Comparison of ENCODE assay signal across 30 mouse cellular contexts in genomic region chr5:128866811-128867210, GRCm38 (mm10).
DNase-seq lines count a peak whose midpoint lies in the region; ATAC-seq and TF ChIP-seq lines count a peak whose summit lies in the region.
"Had no signal": no experiment of that assay in that cellular context is flagged by ENCODE, and none has a peak within 500 bp of the region (broad histone marks: within the 10 kb centered on the region; RNA-seq: fewer than 3 reads in every experiment).

No protein-coding gene starts in this region.

- no peaks in the 10 kb centered on the region for H3K27me3 ChIP-seq in forebrain, postnatal 0 days (ENCODE audit: insufficient read depth, low read length)
- H3K27me3 ChIP-seq in forebrain, embryonic 12.5 days = no peaks in the 10 kb centered on the region
- no peaks in the 10 kb centered on the region for H3K27me3 ChIP-seq in intestine, embryonic 15.5 days (replicated peaks)
- no peaks in the 10 kb centered on the region for H3K27me3 ChIP-seq in intestine, postnatal 0 days (replicated peaks; ENCODE audit: control insufficient read depth, insufficient read depth, low read length)
- H3K27me3 ChIP-seq in midbrain, embryonic 16.5 days (ENCODE audit: control insufficient read depth, insufficient read depth, low read depth, low read length) = no peaks in the 10 kb centered on the region
- no peaks in the 10 kb centered on the region for H3K27me3 ChIP-seq in midbrain, embryonic 15.5 days (replicated peaks)
- H3K27me3 ChIP-seq: CH12.LX; embryonic facial prominence, embryonic 13.5 days; embryonic facial prominence, embryonic 15.5 days; forebrain, embryonic 13.5 days; forebrain, embryonic 15.5 days; Patski had no signal

- TF ChIP-seq POLR2A in brain, embryonic 14.5 days (IDR thresholded peaks at IDR 0.05; ENCODE audit: borderline replicate concordance, extremely low read depth, insufficient read depth, insufficient read length, poor library complexity, severe bottlenecking) = no peak

- no peak overlapping the region for H3K27ac ChIP-seq in forebrain, postnatal 0 days (ENCODE audit: low read depth, low read length)
- no peak overlapping the region for H3K27ac ChIP-seq in forebrain, embryonic 12.5 days
- H3K27ac ChIP-seq in intestine, embryonic 15.5 days = no peak overlapping the region
- H3K27ac ChIP-seq in intestine, postnatal 0 days (ENCODE audit: low read depth, low read length) = no peak overlapping the region
- H3K27ac ChIP-seq in midbrain, embryonic 16.5 days (ENCODE audit: low read length) = peak overlapping the region; percentile 36; the same call in 1 of the 2 replicates
- H3K27ac ChIP-seq in midbrain, embryonic 15.5 days = no peak overlapping the region
- H3K27ac ChIP-seq: embryonic facial prominence, embryonic 13.5 days; embryonic facial prominence, embryonic 15.5 days; forebrain, embryonic 10.5 days; forebrain, embryonic 13.5 days; forebrain, embryonic 15.5 days had no signal

- no peak overlapping the region for H3K4me3 ChIP-seq in forebrain, postnatal 0 days (ENCODE audit: low read depth, low read length)
- no peak overlapping the region for H3K4me3 ChIP-seq in forebrain, embryonic 12.5 days (replicated peaks)
- H3K4me3 ChIP-seq in intestine, embryonic 15.5 days (replicated peaks) = no peak overlapping the region
- H3K4me3 ChIP-seq in intestine, postnatal 0 days (ENCODE audit: low read depth, low read length) = no peak overlapping the region
- no peak overlapping the region for H3K4me3 ChIP-seq in midbrain, embryonic 16.5 days (ENCODE audit: low read depth, low read length)
- H3K4me3 ChIP-seq in midbrain, embryonic 15.5 days = no peak overlapping the region
- H3K4me3 ChIP-seq: embryonic facial prominence, embryonic 13.5 days; embryonic facial prominence, embryonic 15.5 days; erythroblast, embryonic 14.5 days; forebrain, embryonic 10.5 days; forebrain, embryonic 13.5 days; forebrain, embryonic 15.5 days had no signal

- H3K9me3 ChIP-seq in forebrain, postnatal 0 days (ENCODE audit: low read length) = no peaks in the 10 kb centered on the region
- H3K9me3 ChIP-seq in forebrain, embryonic 12.5 days = no peaks in the 10 kb centered on the region
- H3K9me3 ChIP-seq in intestine, embryonic 15.5 days = no peaks in the 10 kb centered on the region
- H3K9me3 ChIP-seq in intestine, postnatal 0 days (ENCODE audit: control insufficient read depth) = no peaks in the 10 kb centered on the region
- no peaks in the 10 kb centered on the region for H3K9me3 ChIP-seq in midbrain, embryonic 16.5 days (replicated peaks; ENCODE audit: control insufficient read depth, low read length, poor library complexity, severe bottlenecking)
- no peaks in the 10 kb centered on the region for H3K9me3 ChIP-seq in midbrain, embryonic 15.5 days
- H3K9me3 ChIP-seq: embryonic facial prominence, embryonic 13.5 days; embryonic facial prominence, embryonic 15.5 days; forebrain, embryonic 10.5 days; forebrain, embryonic 13.5 days; forebrain, embryonic 15.5 days had no signal

- H3K36me3 ChIP-seq in forebrain, postnatal 0 days (ENCODE audit: insufficient read depth) = no peaks in the 10 kb centered on the region
- H3K36me3 ChIP-seq in forebrain, embryonic 12.5 days (replicated peaks) = no peaks in the 10 kb centered on the region
- no peaks in the 10 kb centered on the region for H3K36me3 ChIP-seq in intestine, embryonic 15.5 days
- H3K36me3 ChIP-seq in intestine, postnatal 0 days (ENCODE audit: control insufficient read depth, insufficient read depth) = no peaks in the 10 kb centered on the region
- H3K36me3 ChIP-seq in midbrain, embryonic 16.5 days (ENCODE audit: control insufficient read depth, insufficient read depth, low read length) = no peaks in the 10 kb centered on the region
- H3K36me3 ChIP-seq in midbrain, embryonic 15.5 days (replicated peaks) = no peaks in the 10 kb centered on the region
- H3K36me3 ChIP-seq: embryonic facial prominence, embryonic 13.5 days; embryonic facial prominence, embryonic 15.5 days; forebrain, embryonic 10.5 days; forebrain, embryonic 15.5 days; G1E had no signal

- WGBS in forebrain, postnatal 0 days = 58% methylated on average over 5 of the region's 5 CpGs
- 79% methylated on average over 5 of the region's 5 CpGs for WGBS in forebrain, embryonic 12.5 days
- whole genome bisulfite sequencing in intestine, embryonic 15.5 days = 52% methylated on average over 5 of the region's 5 CpGs
- WGBS in intestine, postnatal 0 days = 42% methylated on average over 5 of the region's 5 CpGs
- WGBS in midbrain, embryonic 16.5 days = 60% methylated on average over 5 of the region's 5 CpGs
- 74% methylated on average over 5 of the region's 5 CpGs for WGBS in midbrain, embryonic 15.5 days

- no peak overlapping the region for H3K4me2 ChIP-seq in forebrain, postnatal 0 days (ENCODE audit: low read depth)
- H3K4me2 ChIP-seq in forebrain, embryonic 12.5 days = no peak overlapping the region
- H3K4me2 ChIP-seq in intestine, embryonic 15.5 days (replicated peaks) = no peak overlapping the region
- no peak overlapping the region for H3K4me2 ChIP-seq in intestine, postnatal 0 days (replicated peaks; ENCODE audit: low read depth)
- H3K4me2 ChIP-seq in midbrain, embryonic 16.5 days (ENCODE audit: low read length) = no peak overlapping the region
- no peak overlapping the region for H3K4me2 ChIP-seq in midbrain, embryonic 15.5 days
- H3K4me2 ChIP-seq: embryonic facial prominence, embryonic 13.5 days; embryonic facial prominence, embryonic 15.5 days; forebrain, embryonic 13.5 days; forebrain, embryonic 15.5 days had no signal

- ATAC-seq in forebrain, postnatal 0 days = no peak
- ATAC-seq in forebrain, embryonic 12.5 days (ENCODE audit: low FRiP score) = no peak
- peak; percentile 63 for ATAC-seq in intestine, embryonic 15.5 days
- ATAC-seq in intestine, postnatal 0 days = no peak
- ATAC-seq in midbrain, embryonic 16.5 days = no peak
- no peak for ATAC-seq in midbrain, embryonic 15.5 days (replicated peaks)
- ATAC-seq: activated CD4-positive, CD25-positive, alpha-beta regulatory T cell, adult 4 months; CD4-positive, CD25-positive, alpha-beta regulatory T cell, adult 4 months; forebrain, embryonic 13.5 days; forebrain, embryonic 15.5 days; Patski had no signal

- TF ChIP-seq CTCF in forebrain, postnatal 0 days (IDR thresholded peaks at IDR 0.05; ENCODE audit: low read depth) = no peak
- no peak for TF ChIP-seq CTCF in intestine, postnatal 0 days (IDR thresholded peaks at IDR 0.05; ENCODE audit: low read depth)
- no peak for TF ChIP-seq CTCF in brain, embryonic 14.5 days (IDR thresholded peaks at IDR 0.05; ENCODE audit: borderline replicate concordance, extremely low read depth, insufficient read depth, insufficient read length)

- DNase-seq in forebrain, postnatal 0 days = peak; percentile 31
- peak; percentile 18 for DNase-seq in brain, embryonic 14.5 days (ENCODE audit: low read depth)
- no peak for DNase-seq in layer of hippocampus, postnatal 10 days (ENCODE audit: low spot score in 2 of 2)
- DNase-seq: adrenal gland, adult 8-10 months; adrenal gland, postnatal 14 days; adrenal gland, postnatal 36 days; B cell, adult 2 months; cerebellum, adult 11 months; cerebellum, adult 18-20 months; cerebellum, adult 8-10 months; cerebellum, adult 9-11 months; cerebellum, postnatal 14 days; cerebellum, postnatal 36 days; embryo, embryonic 11 days had no signal

- H3K9ac ChIP-seq in forebrain, postnatal 0 days = no peak overlapping the region
- no peak overlapping the region for H3K9ac ChIP-seq in forebrain, embryonic 12.5 days
- no peak overlapping the region for H3K9ac ChIP-seq in intestine, embryonic 15.5 days
- no peak overlapping the region for H3K9ac ChIP-seq in intestine, postnatal 0 days (ENCODE audit: low read depth, low read length)
- no peak overlapping the region for H3K9ac ChIP-seq in midbrain, embryonic 16.5 days (ENCODE audit: low read depth, low read length)
- H3K9ac ChIP-seq in midbrain, embryonic 15.5 days = no peak overlapping the region
- H3K9ac ChIP-seq: embryonic facial prominence, embryonic 13.5 days; embryonic facial prominence, embryonic 15.5 days; forebrain, embryonic 13.5 days; forebrain, embryonic 15.5 days had no signal

- H3K4me1 ChIP-seq in forebrain, postnatal 0 days (ENCODE audit: insufficient read depth) = no peaks in the 10 kb centered on the region
- no peaks in the 10 kb centered on the region for H3K4me1 ChIP-seq in forebrain, embryonic 12.5 days
- H3K4me1 ChIP-seq in intestine, embryonic 15.5 days (replicated peaks) = 0 out of 2 replicates have a peak, but pooled peaks cover 7% of the 10 kb centered on the region
- no peaks in the 10 kb centered on the region for H3K4me1 ChIP-seq in intestine, postnatal 0 days (replicated peaks; ENCODE audit: control insufficient read depth, insufficient read depth, low read length)
- peaks cover 11% of the 10 kb centered on the region; the same call in 1 of the 2 replicates for H3K4me1 ChIP-seq in midbrain, embryonic 16.5 days (ENCODE audit: control insufficient read depth, insufficient read depth, low read length)
- peaks cover 15% of the 10 kb centered on the region for H3K4me1 ChIP-seq in midbrain, embryonic 15.5 days
- H3K4me1 ChIP-seq: embryonic facial prominence, embryonic 13.5 days; embryonic facial prominence, embryonic 15.5 days; forebrain, embryonic 15.5 days had no signal

Comparison
In these comparisons a context has a peak if more than half of its experiments do, and no peak if none do; other contexts are left out.
1. DNase-seq: peak in forebrain, postnatal 0 days (single experiment) and brain, embryonic 14.5 days (single experiment); none in layer of hippocampus, postnatal 10 days (0 of 2).